Mouse (Mus musculus): ENCODE data around the gene Col6a1.

- TF ChIP-seq GATA1 (IDR thresholded peaks at IDR 0.05; ENCODE audit: borderline replicate concordance, low read length), result no peak
- no peak for TF ChIP-seq FLI1 (IDR thresholded peaks at IDR 0.05; ENCODE audit: low read length)
These were observed 7.1 kb upstream of the Col6a1 start for GRCm38 (mm10) chr10:76732881-76733676.
